Mouse (Mus musculus) hindbrain, postnatal 0 days (tissue): ENCODE measurements around the gene Nxph2. TPM values are rescaled to one million over a fixed set of nuclear protein-coding genes. Genes with fewer than 3 reads are reported as not detected.
"Not testable (repeated sequence)": the region's sequence is repeated elsewhere in the genome, so short reads cannot be mapped to it uniquely, and the experiment has no call there.

ENCODE experiments used
- ATAC-seq: fragments of 200-750 bp; cut with Nextera tagmentation; 2 replicates; pipeline ENCODE4 v1.8.0; 2017; ENCODE audit warnings: mild to moderate bottlenecking, moderate TSS enrichment, moderate library complexity
- DNase-seq: peaks from one replicate; pipeline ENCODE4 v3.0.0-alpha.2; 2015; ENCODE audit warnings: low spot score
- H3K27ac ChIP-seq: fragments of 300-500 bp; sonication (generic); 2 replicates; pipeline ENCODE4 v1.5.1; 2014; ENCODE audit warnings: mild to moderate bottlenecking
- H3K27me3 ChIP-seq: fragments of 300-500 bp; sonication (generic); 2 replicates; pipeline ENCODE4 v1.6.1; 2014; ENCODE audit warnings: low read length, mixed read lengths; ENCODE audit not compliant: insufficient read depth
- H3K36me3 ChIP-seq: fragments of 300-500 bp; sonication (generic); 2 replicates; pipeline ENCODE4 v1.6.1; 2014; ENCODE audit warnings: low read length, mixed read lengths; ENCODE audit not compliant: insufficient read depth
- H3K4me1 ChIP-seq: fragments of 300-500 bp; sonication (generic); 2 replicates; pipeline ENCODE4 v1.6.1; 2014; ENCODE audit warnings: antibody characterized with exemption, low read length, mixed read lengths; ENCODE audit not compliant: insufficient read depth
- H3K4me2 ChIP-seq: fragments of 300-500 bp; sonication (generic); 2 replicates; pipeline ENCODE4 v1.6.1; 2014; ENCODE audit warnings: low read depth, mild to moderate bottlenecking, low read length, moderate library complexity, mixed read lengths
- H3K4me3 ChIP-seq: fragments of 300-500 bp; sonication (generic); 2 replicates; pipeline ENCODE4 v1.5.1; 2014; ENCODE audit warnings: low read length
- H3K9ac ChIP-seq: fragments of 300-500 bp; sonication (generic); replicated peaks from 2 replicates; pipeline ENCODE4 v1.6.1; 2014; ENCODE audit warnings: mild to moderate bottlenecking, low read length, moderate library complexity, mixed read lengths
- H3K9me3 ChIP-seq: fragments of 300-500 bp; sonication (generic); 2 replicates; pipeline ENCODE4 v1.6.1; 2016; ENCODE audit warnings: low read length, mixed read lengths
- CTCF ChIP-seq: IDR thresholded peaks from 2 replicates; pipeline ENCODE4 v1.5.1; 2016; ENCODE audit warnings: antibody characterized with exemption, control low read depth, low read depth
- WGBS: fragments of 180-500 bp; shearing (Covaris S2); extraction: QIAGEN DNeasy Blood & Tissue Kit; methylation state at CpG from one replicate; pipeline ENCODE4 v1.1.7; 2014; 5-methylcytosine and 5-hydroxymethylcytosine counted together
- polyA plus RNA-seq: library from polyadenylated mRNA; unstranded; fragments of >200 nt; fragmentation: Nextera tagmentation; extraction: Ambion mirVana; gene quantifications from 2 replicates; pipeline ENCODE4 v1.2.1, GENCODE M21; 2015
- total RNA-seq: library from RNA; depleted of rRNA; stranded (reverse); fragments of >200 nt; gene quantifications from 2 replicates; pipeline ENCODE4 v1.2.3, GENCODE M21; 2014; rRNA removed

Nxph2 gene
- total RNA-seq: 2.9 and 3.2 TPM in 2 replicates
- 4.3 and 4.4 TPM in 2 replicates for polyA plus RNA-seq

DNA sequence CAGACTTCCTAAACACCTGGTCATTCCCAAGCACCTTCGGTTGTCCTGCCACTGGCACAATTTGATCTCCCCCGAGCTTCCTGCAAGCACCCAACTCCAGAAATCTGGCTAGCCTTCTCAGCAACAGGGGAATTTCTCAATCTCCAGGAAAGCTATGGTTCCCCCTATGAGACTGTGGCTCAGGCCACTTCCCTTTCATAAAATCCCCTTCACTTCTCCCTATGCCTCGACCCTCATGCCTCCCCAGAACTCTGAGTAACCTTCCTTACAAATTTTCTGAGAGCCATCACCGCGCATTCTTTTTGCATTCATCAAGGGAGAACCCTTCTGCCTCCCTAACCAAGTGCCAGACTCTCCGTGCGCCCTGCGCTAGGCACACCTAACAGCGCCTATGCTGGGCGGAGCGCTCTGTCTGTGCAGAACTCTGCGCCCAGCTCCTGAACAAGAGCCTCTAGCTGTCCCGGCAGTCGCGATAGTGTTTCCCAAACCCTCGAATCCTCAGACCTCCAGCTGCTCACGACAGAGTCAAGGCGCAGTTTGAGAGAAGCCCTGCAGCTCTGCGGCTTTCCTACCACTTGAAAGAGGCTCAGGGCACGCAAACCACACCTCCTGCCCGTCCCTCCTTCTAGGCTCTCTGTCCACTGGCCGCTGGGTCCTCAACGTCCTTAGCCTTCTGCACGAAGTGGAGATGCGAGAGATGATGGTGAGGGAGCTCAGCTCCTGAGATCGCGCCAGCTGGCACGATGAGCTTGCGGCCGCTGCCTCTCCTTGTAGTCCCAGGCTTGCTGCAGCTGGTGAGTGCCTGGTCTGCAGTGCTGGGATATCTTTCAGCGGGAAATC is at the start of gene Nxph2:
Gene Nxph2 (plus strand): TSS at position 501 of the 840 bp plus-strand sequence.
- ATAC-seq: peak; percentile 83
- 3% methylated on average over 31 of the region's 31 CpGs for WGBS

DNA sequence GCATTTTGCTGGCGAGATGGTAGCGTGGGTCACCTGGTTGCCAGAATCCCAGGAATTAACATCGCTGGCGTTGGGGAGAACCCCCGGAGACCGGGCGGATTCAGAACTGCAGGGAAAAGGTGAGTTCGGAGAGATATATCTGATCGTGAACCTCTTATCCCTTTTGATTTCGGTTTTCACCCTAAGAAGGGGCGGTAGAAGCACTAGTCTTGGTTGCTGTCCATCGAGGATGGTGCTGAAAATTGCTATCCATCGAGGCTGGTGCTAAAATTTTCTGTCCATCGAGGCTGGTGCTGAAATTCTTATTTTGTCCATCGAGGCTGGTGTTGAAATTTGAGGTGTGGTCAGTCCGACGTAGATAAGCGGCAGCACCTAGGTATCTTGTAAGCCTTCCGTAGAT is 30.1 kb upstream of the Nxph2 start:
- not testable (repeated sequence) for H3K4me3 ChIP-seq, H3K4me2 ChIP-seq, H3K27ac ChIP-seq, H3K4me1 ChIP-seq, H3K9me3 ChIP-seq, ATAC-seq, H3K36me3 ChIP-seq, DNase-seq, H3K9ac ChIP-seq, H3K27me3 ChIP-seq
- 51% methylated on average over 19 of the region's 19 CpGs for WGBS

More for the DNA sequence above, at the start of gene Nxph2:
- Histone ChIP-seq H3K27me3 (no peaks in the 10 kb centered on the region), H3K9ac (peak within 1 kb of the TSS; percentile 39; the same call in 1 of the 2 replicates), H3K9me3 (no peaks in the 10 kb centered on the region), H3K27ac (no peak within 1 kb of the TSS), H3K36me3 (no peaks in the 10 kb centered on the region), H3K4me2 (peak within 1 kb of the TSS; percentile 81), H3K4me1 (no peaks in the 10 kb centered on the region), H3K4me3 (peak within 1 kb of the TSS; percentile 42)
- no peak for TF ChIP-seq CTCF
- DNase-seq: peak; percentile 59

DNA sequence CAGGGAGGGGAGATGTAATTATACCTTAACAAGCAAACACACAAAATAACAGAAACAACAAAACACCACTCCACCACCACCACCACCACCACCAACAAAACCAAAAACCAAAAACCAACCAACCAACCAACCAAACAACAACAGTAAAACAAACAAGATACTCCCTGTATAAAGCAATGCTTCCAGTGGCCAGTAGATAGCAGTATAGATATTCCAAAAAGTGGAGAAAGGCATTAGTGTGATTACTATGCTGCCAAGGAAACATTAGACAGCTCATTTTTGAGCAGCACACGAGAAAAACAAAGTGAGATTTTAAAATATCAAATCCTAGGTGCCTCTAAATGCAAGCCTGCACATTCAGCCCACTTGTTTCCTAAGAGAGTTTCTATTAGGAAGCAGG is 6.2 kb upstream of the Nxph2 start:
- H3K4me1 ChIP-seq: no peaks in the 10 kb centered on the region
- no peak overlapping the region for H3K4me3 ChIP-seq
- H3K27me3 ChIP-seq: no peaks in the 10 kb centered on the region
- WGBS: 8% methylated on average over 1 of the region's 1 CpGs
- ATAC-seq (peak; percentile 70; the same call in 1 of the 2 replicates), DNase-seq (peak; percentile 51)
- TF ChIP-seq CTCF: peak; percentile 68
- no peaks in the 10 kb centered on the region for H3K36me3 ChIP-seq
- H3K9ac ChIP-seq: no peak overlapping the region
- no peak overlapping the region for H3K27ac ChIP-seq
- H3K9me3 ChIP-seq: no peaks in the 10 kb centered on the region
- H3K4me2 ChIP-seq: no peak overlapping the region

Other genes with a start within 250 kb of the Nxph2 start
- gene Mastl, start 165.2 kb upstream of the Nxph2 start, total RNA-seq: 2.4 and 2.5 TPM in 2 replicates
- 2.2 and 3.0 TPM in 2 replicates for gene Mastl, start 165.2 kb upstream of the Nxph2 start, polyA plus RNA-seq
- gene Yme1l1, start 164.9 kb upstream of the Nxph2 start, total RNA-seq: 41.6 and 42.6 TPM in 2 replicates
- gene Yme1l1, start 164.9 kb upstream of the Nxph2 start, polyA plus RNA-seq: 50.9 and 55.2 TPM in 2 replicates
- 0.21 TPM in 1 of 2 replicates, not detected in the other for gene 4931423N10Rik, start 113.8 kb upstream of the Nxph2 start, total RNA-seq
- 0.09 and 0.30 TPM in 2 replicates for gene 4931423N10Rik, start 113.8 kb upstream of the Nxph2 start, polyA plus RNA-seq